Mouse (Mus musculus): ENCODE measurements at regions not wholly inside any gene's neighbourhood (a gene's known extent, or its start where the extent isn't known, plus 50 kb on each side); places are given as distances from the start of the nearest gene placed in this dataset.

GRCm38 (mm10) chr9:8443315-8443714, 100.6 kb upstream of the Trpc6 start:
- intact Hi-C loops (cut with DNase I) = no loop called here
- peak; percentile 9 to 14 for DNase-seq (ENCODE audit: low spot score in 2 of 2)

- intact Hi-C loops (cut with DNase I) = no loop called here
- no peak for DNase-seq (ENCODE audit: low spot score in 2 of 2)
These were observed 92.5 kb upstream of the Trpc6 start for GRCm38 (mm10) chr9:8451471-8451870.

GRCm38 (mm10) chr9:8453591-8453990, 90.4 kb upstream of the Trpc6 start:
- intact Hi-C loops (cut with DNase I) = no loop called here
- no peak for DNase-seq (ENCODE audit: low spot score in 2 of 2)

- intact Hi-C loops (cut with DNase I) = no loop called here
- DNase-seq (ENCODE audit: low spot score in 2 of 2) = no peak
These were observed 89.4 kb upstream of the Trpc6 start for GRCm38 (mm10) chr9:8454557-8454956.

- DNase-seq (ENCODE audit: low spot score in 2 of 2) = no peak
- intact Hi-C loops (cut with DNase I) = no loop called here
These were observed 84.8 kb upstream of the Trpc6 start for GRCm38 (mm10) chr9:8459084-8459571.

GRCm38 (mm10) chr9:8461737-8462136, 82.2 kb upstream of the Trpc6 start:
- DNase-seq (ENCODE audit: low spot score in 2 of 2) = no peak
- intact Hi-C loops (cut with DNase I) = no loop called here

- no peak for DNase-seq (ENCODE audit: low spot score in 2 of 2)
- intact Hi-C loops (cut with DNase I) = no loop called here
These were observed 81.1 kb upstream of the Trpc6 start for GRCm38 (mm10) chr9:8462881-8463280.

- intact Hi-C loops (cut with DNase I) = no loop called here
- DNase-seq (ENCODE audit: low spot score in 2 of 2) = no peak
These were observed 57.4 kb upstream of the Trpc6 start for GRCm38 (mm10) chr9:8486525-8486924.

GRCm38 (mm10) chr9:8487821-8488220, 56.1 kb upstream of the Trpc6 start:
- DNase-seq (ENCODE audit: low spot score in 2 of 2) = no peak
- intact Hi-C loops (cut with DNase I) = no loop called here

Data from left cerebral cortex, postnatal 36 days (tissue).